Comparison of ENCODE assay signal across 8 mouse cellular contexts in the genomic region with DNA sequence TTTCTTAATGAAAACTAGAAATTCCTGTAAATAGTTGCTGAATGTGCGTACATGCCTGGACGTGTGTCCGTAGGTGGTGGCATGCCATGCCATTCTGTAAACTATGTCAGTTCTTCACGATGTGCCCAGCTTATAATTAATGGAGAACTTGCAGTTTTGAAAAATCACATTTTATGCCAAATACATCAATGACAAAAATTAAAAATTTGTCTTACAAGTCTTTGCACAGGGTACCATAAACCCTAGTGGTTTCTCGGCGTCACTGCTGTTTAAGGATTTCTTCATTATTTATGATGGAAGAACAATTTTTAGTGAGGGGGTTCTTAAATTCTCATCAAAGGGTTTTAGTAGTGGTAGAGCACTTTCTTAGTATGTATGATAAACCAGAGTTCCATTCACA. TPM values are rescaled to one million over a fixed set of nuclear protein-coding genes. Genes with fewer than 3 reads are reported as not detected.
DNase-seq lines count a peak whose midpoint lies in the region; ATAC-seq and TF ChIP-seq lines count a peak whose summit lies in the region.

No protein-coding gene starts in this region.

- 23% methylated on average over 6 of the region's 6 CpGs for WGBS in hindbrain, embryonic 16.5 days

- H3ac ChIP-seq in myocyte (ENCODE audit: control insufficient read depth, insufficient read length): peak overlapping the region; percentile 61

- H3K9ac ChIP-seq in hindbrain, embryonic 16.5 days (ENCODE audit: low read depth, low read length): no peak overlapping the region; the same call in 1 of the 2 replicates

- no peaks in the 10 kb centered on the region for H3K9me3 ChIP-seq in hindbrain, embryonic 16.5 days (ENCODE audit: control insufficient read depth, low read length)

- peak overlapping the region; percentile 73 for H3K4me2 ChIP-seq in hindbrain, embryonic 16.5 days (ENCODE audit: low read length)
- peak overlapping the region; percentile 98 for H3K4me2 ChIP-seq in myocyte (ENCODE audit: low read depth)

- TF ChIP-seq CTCF in left cerebral cortex, adult 2 months (IDR thresholded peaks at IDR 0.05): peak; percentile 43

- no peaks in the 10 kb centered on the region for H3K27me3 ChIP-seq in hindbrain, embryonic 16.5 days (replicated peaks; ENCODE audit: control insufficient read depth, insufficient read depth, low read length)
- H3K27me3 ChIP-seq in myocyte (ENCODE audit: control insufficient read depth, insufficient read depth, insufficient read length): no peaks in the 10 kb centered on the region

- no peak overlapping the region for H3K27ac ChIP-seq in left cerebral cortex, adult 2 months
- no peak overlapping the region for H3K27ac ChIP-seq in hindbrain, embryonic 16.5 days (ENCODE audit: low read depth, low read length)

- peaks cover 11% of the 10 kb centered on the region for H3K4me1 ChIP-seq in hindbrain, embryonic 16.5 days (ENCODE audit: control insufficient read depth, insufficient read depth, low read depth, low read length)

- intact Hi-C loops in left cerebral cortex, adult 2 months (cut with DNase I): no loop called here
- intact Hi-C loops in left cerebral cortex, postnatal 36 days (cut with DNase I): loop anchor here (5.0 kb wide), 1 partner anchor 46 kb away; the partner anchor contains the start of gene Tex30

- no peak for TF ChIP-seq POLR2A in myocyte (IDR thresholded peaks at IDR 0.05; ENCODE audit: insufficient read length, low read depth)

- no peak for ATAC-seq in hindbrain, embryonic 16.5 days

- H3K79me2 ChIP-seq in myocyte (ENCODE audit: control insufficient read depth, insufficient read depth): peaks cover 9% of the 10 kb centered on the region

- 0 out of 2 replicates have a peak, but pooled peaks cover 2% of the 10 kb centered on the region for H3K36me3 ChIP-seq in hindbrain, embryonic 16.5 days (ENCODE audit: control insufficient read depth, insufficient read depth, low read length)
- peaks cover 3% of the 10 kb centered on the region for H3K36me3 ChIP-seq in myocyte (ENCODE audit: control insufficient read depth, insufficient read depth)

- H3K4me3 ChIP-seq in left cerebral cortex, adult 2 months: peak overlapping the region; percentile 85
- H3K4me3 ChIP-seq in hindbrain, embryonic 16.5 days (ENCODE audit: low read length): peak overlapping the region; percentile 94
- peak overlapping the region; percentile 67 for H3K4me3 ChIP-seq in myocyte

- no peak for DNase-seq in left cerebral cortex, adult 2 months (ENCODE audit: extremely low spot score in 1 of 2, low spot score in 2 of 2)
- DNase-seq in left cerebral cortex, postnatal 36 days (ENCODE audit: low spot score in 2 of 2): no peak
- peak; percentile 16 for DNase-seq in c-Kit-positive CD71-negative TER-119-negative erythroid progenitor cells, embryonic 14.5 days (ENCODE audit: low read depth)
- no peak for DNase-seq in kidney, adult 8-10 months
- DNase-seq in thymus, postnatal 14 days: no peak
- no peak for DNase-seq in cerebellum, adult 9-11 months

TF ChIP-seq in myocyte, 11 proteins besides CTCF, POLR2A, EP300 and RAD21:
- TF ChIP-seq MAX (IDR thresholded peaks at IDR 0.05; ENCODE audit: low read depth): no peak

RNA-seq across cellular contexts. Expression of gene Ercc5, which starts 1.2 kb away (rescaled TPM):
- 10 to 100 TPM; 24.6 TPM for total RNA-seq in left cerebral cortex, adult 2 months (2021)
- 10 to 100 TPM; 19.9 to 21.1 TPM for total RNA-seq in left cerebral cortex, postnatal 36 days (2021)
- polyA plus RNA-seq in hindbrain, embryonic 16.5 days (2015; fragmentation: Nextera tagmentation; extraction: Ambion mirVana): 22.0 and 25.0 TPM in 2 replicates
- polyA plus RNA-seq in myocyte (2012; fragmentation: generic; extraction: Trizol): 5.1 TPM

RNA-seq across cellular contexts. Expression of gene Bivm, which starts 29.9 kb away (rescaled TPM):
- 10 to 100 TPM; 32.0 to 38.9 TPM for total RNA-seq in left cerebral cortex, adult 2 months (2021)
- 10 to 100 TPM; 35.0 to 39.0 TPM for total RNA-seq in left cerebral cortex, postnatal 36 days (2021)
- polyA plus RNA-seq in hindbrain, embryonic 16.5 days (2015; fragmentation: Nextera tagmentation; extraction: Ambion mirVana): 27.3 and 32.3 TPM in 2 replicates
- polyA plus RNA-seq in myocyte (2012; fragmentation: generic; extraction: Trizol): 8.1 TPM

RNA-seq across cellular contexts. Expression of gene Kdelc1, which starts 30.1 kb away (rescaled TPM):
- 1 to 10 TPM; 8.3 to 8.9 TPM for total RNA-seq in left cerebral cortex, adult 2 months (2021)
- 10 to 100 TPM in 1 of 2 experiments, 1 to 10 TPM in 1; 8.1 to 10.3 TPM for total RNA-seq in left cerebral cortex, postnatal 36 days (2021)
- polyA plus RNA-seq in hindbrain, embryonic 16.5 days (2015; fragmentation: Nextera tagmentation; extraction: Ambion mirVana): 26.3 and 29.4 TPM in 2 replicates
- polyA plus RNA-seq in myocyte (2012; fragmentation: generic; extraction: Trizol): 17.3 TPM

RNA-seq across cellular contexts. Expression of gene Tex30, which starts 46.5 kb away (rescaled TPM):
- 10 to 100 TPM in 1 of 2 experiments, 1 to 10 TPM in 1; 9.6 to 10.5 TPM for total RNA-seq in left cerebral cortex, adult 2 months (2021)
- 1 to 10 TPM; 8.1 to 8.9 TPM for total RNA-seq in left cerebral cortex, postnatal 36 days (2021)
- polyA plus RNA-seq in hindbrain, embryonic 16.5 days (2015; fragmentation: Nextera tagmentation; extraction: Ambion mirVana): 40.3 and 40.4 TPM in 2 replicates
- polyA plus RNA-seq in myocyte (2012; fragmentation: generic; extraction: Trizol): 6.5 TPM
